Mouse (Mus musculus): ENCODE measurements at regions not wholly inside any gene's neighbourhood (a gene's known extent, or its start where the extent isn't known, plus 50 kb on each side); places are given as distances from the start of the nearest gene placed in this dataset.
"Not testable (repeated sequence)": the region's sequence is repeated elsewhere in the genome, so short reads cannot be mapped to it uniquely, and the experiment has no call there.

DNA sequence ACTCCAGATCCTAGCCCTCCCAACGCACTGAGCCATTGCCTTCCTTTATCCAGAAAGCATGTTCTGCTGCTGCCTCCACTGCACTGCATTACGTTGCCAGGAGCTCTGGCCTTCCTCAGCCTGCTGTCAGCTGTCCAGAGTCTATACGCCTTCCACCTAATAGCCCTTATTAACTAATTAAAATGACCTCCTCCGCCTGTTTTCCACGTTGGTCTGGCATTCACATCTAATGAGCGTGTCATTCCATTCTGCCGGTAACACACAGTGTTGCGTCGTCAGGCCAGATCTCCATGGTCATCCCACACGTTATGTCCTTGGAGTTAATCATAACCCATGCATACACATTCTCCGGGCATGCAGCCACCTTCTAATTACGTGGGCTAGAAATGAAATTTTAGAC lies 56.7 kb upstream of the Med4 start:
- no peak for TF ChIP-seq CTCF (IDR thresholded peaks at IDR 0.05; ENCODE audit: borderline replicate concordance, extremely low read depth, insufficient read depth, insufficient read length)
- DNase-seq (ENCODE audit: low read depth), result peak; percentile 66

GRCm38 (mm10) chr14:73452321-73453082 lies 57.3 kb upstream of the Med4 start:
- TF ChIP-seq POLR2A (IDR thresholded peaks at IDR 0.05; ENCODE audit: borderline replicate concordance, extremely low read depth, insufficient read depth, insufficient read length, poor library complexity, severe bottlenecking) (no peak), CTCF (IDR thresholded peaks at IDR 0.05; ENCODE audit: borderline replicate concordance, extremely low read depth, insufficient read depth, insufficient read length) (no peak)
- DNase-seq (ENCODE audit: low read depth), result no peak

GRCm38 (mm10) chr14:73451291-73452045 lies 58.4 kb upstream of the Med4 start:
- no peak for DNase-seq (ENCODE audit: low read depth)

GRCm38 (mm10) chr14:73449901-73450495 lies 59.8 kb upstream of the Med4 start:
- no peak for TF ChIP-seq CTCF (IDR thresholded peaks at IDR 0.05; ENCODE audit: borderline replicate concordance, extremely low read depth, insufficient read depth, insufficient read length)
- TF ChIP-seq POLR2A (IDR thresholded peaks at IDR 0.05; ENCODE audit: borderline replicate concordance, extremely low read depth, insufficient read depth, insufficient read length, poor library complexity, severe bottlenecking), result no peak
- DNase-seq (ENCODE audit: low read depth), result no peak

More at GRCm38 (mm10) chr14:73451291-73452045, 58.4 kb upstream of the Med4 start:
- no peak for TF ChIP-seq CTCF (IDR thresholded peaks at IDR 0.05; ENCODE audit: borderline replicate concordance, extremely low read depth, insufficient read depth, insufficient read length)
- TF ChIP-seq POLR2A (IDR thresholded peaks at IDR 0.05; ENCODE audit: borderline replicate concordance, extremely low read depth, insufficient read depth, insufficient read length, poor library complexity, severe bottlenecking), result no peak

GRCm38 (mm10) chr14:73449111-73449510 lies 60.7 kb upstream of the Med4 start:
- no peak for DNase-seq (ENCODE audit: low read depth)
- no peak for TF ChIP-seq CTCF (IDR thresholded peaks at IDR 0.05; ENCODE audit: borderline replicate concordance, extremely low read depth, insufficient read depth, insufficient read length)
- no peak for TF ChIP-seq POLR2A (IDR thresholded peaks at IDR 0.05; ENCODE audit: borderline replicate concordance, extremely low read depth, insufficient read depth, insufficient read length, poor library complexity, severe bottlenecking)

DNA sequence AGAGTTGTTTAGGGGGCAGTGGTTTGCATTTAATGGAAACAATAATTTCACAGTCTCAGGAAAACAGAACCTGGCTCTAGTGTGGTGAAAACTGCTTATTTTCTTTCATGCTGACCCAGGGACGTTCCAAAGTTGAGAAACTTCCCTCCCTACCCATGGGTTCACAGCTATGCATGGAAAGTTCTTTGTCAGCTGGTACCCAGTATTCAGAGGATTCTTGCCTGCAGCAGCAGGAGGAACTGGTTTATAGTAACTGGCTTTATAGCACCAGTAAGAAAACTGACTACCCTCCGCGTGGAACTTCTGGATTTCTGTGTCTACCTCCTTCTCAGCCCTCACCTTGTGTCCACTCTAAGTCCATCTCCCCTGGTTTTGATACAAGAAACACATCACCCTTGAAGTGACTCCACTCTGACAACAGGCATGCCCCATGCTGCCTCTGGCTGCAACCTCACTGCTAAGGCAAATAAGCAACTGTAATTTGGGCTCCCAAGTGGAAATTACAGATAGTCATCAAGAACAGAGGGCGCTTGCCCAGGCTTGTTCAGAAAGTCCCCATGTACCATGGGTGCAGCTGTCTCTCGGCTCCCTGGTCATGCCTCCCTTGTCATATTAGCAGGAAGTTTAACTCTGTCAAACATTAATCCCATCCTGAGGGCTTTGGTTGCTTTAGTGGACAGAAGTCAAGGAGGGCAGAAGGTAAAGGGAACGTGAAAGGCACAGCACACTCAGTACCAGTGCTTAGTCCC lies 60.6 kb upstream of the Itm2b start:
- no peak for DNase-seq (ENCODE audit: low read depth)
- TF ChIP-seq CTCF (IDR thresholded peaks at IDR 0.05; ENCODE audit: borderline replicate concordance, extremely low read depth, insufficient read depth, insufficient read length) (no peak), POLR2A (IDR thresholded peaks at IDR 0.05; ENCODE audit: borderline replicate concordance, extremely low read depth, insufficient read depth, insufficient read length, poor library complexity, severe bottlenecking) (no peak)

DNA sequence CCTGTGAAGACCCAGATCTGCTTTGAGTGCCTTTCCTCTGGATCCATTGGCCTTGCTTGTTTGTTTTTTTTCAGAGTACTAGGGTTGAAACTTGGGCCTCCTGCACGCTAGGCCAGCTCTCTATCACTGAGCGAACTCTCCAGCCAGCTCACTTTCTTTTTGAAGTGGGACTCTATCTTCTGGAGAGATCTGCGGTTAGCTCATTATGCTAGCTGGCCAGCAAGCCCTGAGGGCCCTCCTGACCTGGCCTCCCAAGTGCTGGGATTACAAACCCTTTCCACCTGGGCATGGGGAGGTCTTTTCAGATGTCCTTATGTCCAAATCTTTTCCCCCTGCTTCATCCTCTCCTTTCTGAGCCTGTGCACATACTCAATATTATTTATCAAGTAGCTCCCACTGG lies 59.6 kb upstream of the Itm2b start:
- DNase-seq (ENCODE audit: low read depth), result no peak
- no peak for TF ChIP-seq CTCF (IDR thresholded peaks at IDR 0.05; ENCODE audit: borderline replicate concordance, extremely low read depth, insufficient read depth, insufficient read length)
- TF ChIP-seq POLR2A (IDR thresholded peaks at IDR 0.05; ENCODE audit: borderline replicate concordance, extremely low read depth, insufficient read depth, insufficient read length, poor library complexity, severe bottlenecking), result no peak

DNA sequence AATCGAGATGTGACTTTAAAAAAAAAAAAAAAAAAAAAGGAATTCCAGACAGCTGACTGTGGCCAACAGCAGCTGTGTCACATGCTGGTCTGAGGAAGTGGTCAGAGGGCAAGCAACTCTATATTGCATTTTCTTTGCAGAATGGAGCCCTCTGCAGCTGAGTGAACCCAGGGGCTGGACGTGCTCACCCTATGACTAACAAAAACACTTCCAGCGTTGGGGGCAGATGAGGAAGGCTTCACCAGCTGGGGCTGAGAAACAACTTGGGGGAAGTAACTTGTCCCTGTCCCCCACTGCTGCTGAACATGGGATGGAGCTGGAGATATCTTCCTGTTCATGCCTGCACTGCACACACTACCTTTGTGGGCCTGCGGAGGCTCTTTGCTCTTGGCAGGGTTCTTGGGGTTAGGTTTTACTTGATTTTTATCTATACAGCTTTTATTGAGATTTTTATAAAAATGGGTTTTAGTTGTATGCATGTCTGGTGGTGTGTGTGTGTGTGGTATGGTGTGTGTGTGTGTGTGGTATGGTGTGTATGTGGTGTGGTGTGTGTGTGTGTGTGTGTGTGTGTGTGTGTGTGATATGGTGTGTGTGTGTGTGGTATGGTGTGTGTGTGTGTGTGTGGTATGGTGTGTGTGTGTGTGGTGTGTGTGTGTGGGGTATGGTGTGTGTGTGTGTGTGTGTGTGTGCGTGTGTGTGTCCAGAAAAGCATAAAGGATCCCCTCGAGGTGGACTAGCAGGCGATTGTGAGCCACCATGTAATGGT lies 57.0 kb upstream of the Itm2b start:
- no peak for DNase-seq (ENCODE audit: low read depth)
- no peak for TF ChIP-seq POLR2A (IDR thresholded peaks at IDR 0.05; ENCODE audit: borderline replicate concordance, extremely low read depth, insufficient read depth, insufficient read length, poor library complexity, severe bottlenecking)
- TF ChIP-seq CTCF (IDR thresholded peaks at IDR 0.05; ENCODE audit: borderline replicate concordance, extremely low read depth, insufficient read depth, insufficient read length), result no peak

DNA sequence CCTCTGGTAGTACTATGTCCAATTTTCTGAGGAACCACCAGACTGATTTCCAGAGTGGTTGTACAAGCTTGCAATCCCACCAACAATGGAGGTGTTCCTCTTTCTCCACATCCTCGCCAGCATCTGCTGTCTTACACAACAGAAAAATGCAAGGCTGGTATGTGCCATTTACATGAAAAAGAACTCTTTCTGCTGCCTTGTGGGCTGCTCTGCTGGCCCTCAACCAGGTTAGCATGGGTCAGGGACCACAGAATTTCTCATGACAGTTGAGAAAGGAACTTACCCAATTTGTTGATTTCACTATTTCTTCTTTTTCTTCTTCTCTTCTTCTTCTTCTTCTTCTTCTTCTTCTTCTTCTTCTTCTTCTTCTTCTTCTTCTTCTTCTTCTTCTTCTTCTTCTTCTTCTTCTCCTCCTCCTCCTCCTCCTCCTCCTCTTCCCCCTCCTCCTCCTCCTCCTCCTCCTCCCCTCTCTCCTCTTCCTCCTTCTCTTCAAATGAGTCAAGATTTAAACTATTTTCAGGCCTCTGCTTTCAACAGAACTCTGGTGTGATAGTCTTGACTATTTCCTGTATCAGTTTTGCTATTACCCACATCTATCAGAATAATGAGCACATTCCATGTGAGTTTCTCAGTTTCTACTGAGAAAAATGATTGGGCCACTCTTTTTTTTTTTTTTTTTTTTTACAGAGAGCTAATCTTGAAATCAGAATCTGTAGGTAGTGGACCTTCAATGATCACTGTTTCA lies 56.3 kb upstream of the Itm2b start:
- not testable (repeated sequence) for DNase-seq (ENCODE audit: low read depth)

DNA sequence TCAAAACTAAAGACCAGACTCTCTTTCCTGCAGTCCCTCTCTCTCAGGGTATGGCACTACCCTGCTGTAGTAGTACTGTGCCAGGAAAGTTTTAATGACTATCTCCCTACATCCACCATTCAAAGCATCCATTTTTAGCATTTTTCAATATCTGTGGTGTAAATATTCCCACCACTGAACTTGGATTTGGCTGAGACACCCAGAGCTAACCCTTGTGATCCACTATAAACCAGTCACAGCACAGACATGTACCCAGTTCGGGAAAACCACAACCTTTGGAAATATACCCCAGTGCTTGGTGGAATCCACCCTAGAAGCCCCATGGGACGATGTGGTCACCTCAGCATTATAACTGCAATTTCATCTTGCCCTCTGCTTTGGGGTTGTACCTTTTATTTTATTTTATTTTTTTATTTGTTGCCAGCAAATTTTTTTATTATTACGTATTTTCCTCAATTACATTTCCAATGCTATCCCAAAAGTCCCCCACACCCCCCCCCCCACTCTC lies 54.8 kb upstream of the Itm2b start:
- DNase-seq (ENCODE audit: low read depth), result no peak
- TF ChIP-seq POLR2A (IDR thresholded peaks at IDR 0.05; ENCODE audit: borderline replicate concordance, extremely low read depth, insufficient read depth, insufficient read length, poor library complexity, severe bottlenecking) (no peak), CTCF (IDR thresholded peaks at IDR 0.05; ENCODE audit: borderline replicate concordance, extremely low read depth, insufficient read depth, insufficient read length) (no peak)

Measured in brain, embryonic 14.5 days (tissue).